Mouse (Mus musculus): ENCODE results near the gene Tmem104. TPM values are rescaled to one million over a fixed set of nuclear protein-coding genes. Genes with fewer than 3 reads are reported as not detected.
A peak's percentile ranks its signal among the peaks of the same experiment; 100 is the strongest.

Tmem104 gene
- polyA plus RNA-seq, 1 experiment from 2014 or later, result 7.7 TPM

DNA sequence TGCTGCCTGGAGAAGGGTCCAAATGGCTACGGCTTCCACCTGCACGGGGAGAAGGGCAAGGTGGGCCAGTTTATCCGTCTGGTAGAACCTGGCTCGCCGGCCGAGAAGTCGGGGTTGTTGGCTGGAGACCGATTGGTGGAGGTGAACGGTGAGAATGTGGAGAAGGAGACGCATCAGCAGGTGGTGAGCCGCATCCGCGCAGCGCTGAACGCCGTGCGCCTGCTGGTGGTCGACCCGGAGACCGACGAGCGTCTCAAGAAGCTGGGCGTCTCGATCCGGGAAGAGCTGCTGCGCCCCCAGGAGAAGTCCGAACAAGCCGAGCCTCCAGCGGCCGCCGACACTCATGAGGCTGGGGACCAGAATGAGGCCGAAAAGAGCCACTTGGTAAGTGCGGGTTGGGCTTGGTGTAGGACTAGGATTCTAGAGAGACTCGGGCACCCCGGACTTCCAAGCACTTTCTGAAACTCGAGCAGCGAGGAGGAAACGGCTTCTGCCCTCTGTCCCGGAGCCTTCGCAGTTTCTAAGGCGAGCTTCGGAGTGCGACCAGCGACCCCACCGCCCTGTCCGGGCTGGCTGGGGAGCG, 23.6 kb upstream of the Tmem104 start:
- ATAC-seq (ENCODE audit: insufficient number of reproducible peaks, low FRiP score, low TSS enrichment, low read depth) (no peak), DNase-seq (ENCODE audit: low spot score) (peak; percentile 66)
- Histone ChIP-seq H3K27ac (replicated peaks; ENCODE audit: low read depth, low read length) (no peak overlapping the region), H3K27me3 (ENCODE audit: control insufficient read depth, insufficient read depth, low read length) (peaks cover 18% of the 10 kb centered on the region), H3K4me3 (ENCODE audit: low read depth, low read length) (peak overlapping the region; percentile 47), H3K4me1 (ENCODE audit: control insufficient read depth, insufficient read depth, low read length) (peaks cover 13% of the 10 kb centered on the region), H3K9me3 (ENCODE audit: control insufficient read depth, low read length) (no peaks in the 10 kb centered on the region), H3K36me3 (ENCODE audit: control insufficient read depth, insufficient read depth, low read length) (no peaks in the 10 kb centered on the region), H3K9ac (ENCODE audit: low read length) (0 out of 2 replicates have a peak overlapping the region, but pooled peaks have one; percentile 8), H3K4me2 (ENCODE audit: low read depth, severe bottlenecking) (peak overlapping the region; percentile 74)
- 0% methylated on average over 47 of the region's 47 CpGs for WGBS

DNA sequence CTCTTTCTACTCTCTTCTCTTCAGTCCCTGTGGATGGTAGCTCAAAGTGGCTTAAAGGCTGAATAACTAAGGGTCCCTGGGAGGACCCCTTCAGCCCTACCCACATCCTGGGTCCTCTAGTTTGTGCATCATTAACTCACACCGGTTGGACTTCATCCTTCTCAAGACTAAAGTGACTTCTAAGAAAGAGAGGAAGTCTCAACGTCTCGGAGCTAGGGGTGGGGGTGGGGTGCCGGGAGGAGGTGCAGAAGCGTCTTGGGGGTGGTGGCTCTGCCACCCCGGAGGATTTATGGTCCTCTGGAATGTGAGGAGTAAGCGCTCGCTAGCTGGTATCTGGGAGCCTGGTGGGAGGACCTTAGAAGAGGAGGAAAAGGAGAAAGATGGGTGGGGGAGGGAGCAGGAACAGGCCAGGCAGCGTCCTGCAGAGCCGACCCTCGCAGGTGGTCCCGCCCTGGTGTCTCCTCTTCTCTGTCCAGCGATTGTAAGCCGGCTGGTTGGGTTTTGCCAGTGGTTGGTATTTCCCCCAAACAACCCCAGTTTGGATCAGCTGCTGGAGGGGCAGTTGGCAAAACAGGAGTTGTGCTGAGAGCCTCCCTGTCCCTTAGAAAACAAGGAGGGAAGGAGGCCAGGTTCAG, 22.8 kb upstream of the Tmem104 start:
- H3K27ac ChIP-seq (replicated peaks; ENCODE audit: low read depth, low read length), result no peak overlapping the region
- WGBS, result 0% methylated on average over 14 of the region's 14 CpGs
- H3K27me3 ChIP-seq (ENCODE audit: control insufficient read depth, insufficient read depth, low read length), result peaks cover 18% of the 10 kb centered on the region
- no peak for DNase-seq (ENCODE audit: low spot score)
- H3K4me2 ChIP-seq (ENCODE audit: low read depth, severe bottlenecking), result peak overlapping the region; percentile 74
- ATAC-seq (ENCODE audit: insufficient number of reproducible peaks, low FRiP score, low TSS enrichment, low read depth), result no peak
- H3K9ac ChIP-seq (ENCODE audit: low read length), result no peak overlapping the region
- peaks cover 13% of the 10 kb centered on the region for H3K4me1 ChIP-seq (ENCODE audit: control insufficient read depth, insufficient read depth, low read length)
- no peaks in the 10 kb centered on the region for H3K9me3 ChIP-seq (ENCODE audit: control insufficient read depth, low read length)
- peak overlapping the region; percentile 47 for H3K4me3 ChIP-seq (ENCODE audit: low read depth, low read length)
- H3K36me3 ChIP-seq (ENCODE audit: control insufficient read depth, insufficient read depth, low read length), result no peaks in the 10 kb centered on the region

DNA sequence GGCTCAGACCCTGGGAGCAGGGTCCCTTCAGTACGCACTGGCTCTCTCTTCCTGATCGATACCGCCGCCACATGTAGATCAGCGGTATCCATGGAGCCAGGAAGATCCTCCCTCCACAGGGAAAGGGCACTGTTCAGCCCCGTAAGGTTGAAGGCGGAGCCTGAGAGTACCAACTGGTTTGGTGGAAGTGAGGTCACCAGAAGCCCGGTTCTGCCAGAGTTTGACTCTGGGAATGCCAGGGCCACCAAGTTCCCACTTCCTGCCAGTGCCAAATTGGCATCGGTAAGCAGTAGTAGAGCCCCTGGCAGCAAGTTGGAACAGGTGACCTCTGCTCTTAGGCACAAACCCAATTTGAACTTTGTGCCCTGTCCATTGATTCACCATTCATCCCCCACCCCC, 22.3 kb upstream of the Tmem104 start:
- ATAC-seq (ENCODE audit: insufficient number of reproducible peaks, low FRiP score, low TSS enrichment, low read depth), result no peak
- 0% methylated on average over 9 of the region's 9 CpGs for WGBS
- Histone ChIP-seq H3K4me3 (ENCODE audit: low read depth, low read length) (peak overlapping the region; percentile 47), H3K4me2 (ENCODE audit: low read depth, severe bottlenecking) (peak overlapping the region; percentile 74), H3K27me3 (ENCODE audit: control insufficient read depth, insufficient read depth, low read length) (peaks cover 18% of the 10 kb centered on the region), H3K4me1 (ENCODE audit: control insufficient read depth, insufficient read depth, low read length) (peaks cover 13% of the 10 kb centered on the region), H3K36me3 (ENCODE audit: control insufficient read depth, insufficient read depth, low read length) (no peaks in the 10 kb centered on the region), H3K9me3 (ENCODE audit: control insufficient read depth, low read length) (no peaks in the 10 kb centered on the region), H3K27ac (replicated peaks; ENCODE audit: low read depth, low read length) (no peak overlapping the region), H3K9ac (ENCODE audit: low read length) (no peak overlapping the region)
- DNase-seq (ENCODE audit: low spot score), result no peak

DNA sequence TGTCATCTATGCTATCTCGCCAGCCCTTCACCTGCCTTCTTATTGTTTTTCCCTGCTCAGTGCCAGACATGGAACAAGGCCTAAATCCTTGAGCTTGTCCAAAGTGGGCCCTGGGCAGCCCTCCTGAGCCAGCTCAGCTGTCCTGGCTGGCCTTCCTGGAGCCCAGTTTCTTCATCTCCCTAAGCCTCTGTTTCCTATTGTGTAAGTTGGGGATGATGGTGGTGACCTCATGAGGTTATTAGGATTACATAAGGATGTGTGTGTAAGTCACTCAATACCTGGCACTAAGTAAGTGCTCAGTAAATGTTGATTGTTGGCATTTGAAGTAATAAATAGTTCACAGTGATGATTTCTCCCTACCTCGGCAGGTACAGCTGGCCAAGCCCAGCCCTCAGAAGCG, 20.5 kb upstream of the Tmem104 start:
- Histone ChIP-seq H3K27ac (replicated peaks; ENCODE audit: low read depth, low read length) (no peak overlapping the region), H3K4me1 (ENCODE audit: control insufficient read depth, insufficient read depth, low read length) (peaks cover 23% of the 10 kb centered on the region), H3K27me3 (ENCODE audit: control insufficient read depth, insufficient read depth, low read length) (peaks cover 16% of the 10 kb centered on the region), H3K4me3 (ENCODE audit: low read depth, low read length) (no peak overlapping the region), H3K36me3 (ENCODE audit: control insufficient read depth, insufficient read depth, low read length) (no peaks in the 10 kb centered on the region), H3K9me3 (ENCODE audit: control insufficient read depth, low read length) (no peaks in the 10 kb centered on the region), H3K4me2 (ENCODE audit: low read depth, severe bottlenecking) (no peak overlapping the region), H3K9ac (ENCODE audit: low read length) (no peak overlapping the region)
- 70% methylated on average over 3 of the region's 3 CpGs for WGBS
- DNase-seq (ENCODE audit: low spot score) (no peak), ATAC-seq (ENCODE audit: insufficient number of reproducible peaks, low FRiP score, low TSS enrichment, low read depth) (no peak)

DNA sequence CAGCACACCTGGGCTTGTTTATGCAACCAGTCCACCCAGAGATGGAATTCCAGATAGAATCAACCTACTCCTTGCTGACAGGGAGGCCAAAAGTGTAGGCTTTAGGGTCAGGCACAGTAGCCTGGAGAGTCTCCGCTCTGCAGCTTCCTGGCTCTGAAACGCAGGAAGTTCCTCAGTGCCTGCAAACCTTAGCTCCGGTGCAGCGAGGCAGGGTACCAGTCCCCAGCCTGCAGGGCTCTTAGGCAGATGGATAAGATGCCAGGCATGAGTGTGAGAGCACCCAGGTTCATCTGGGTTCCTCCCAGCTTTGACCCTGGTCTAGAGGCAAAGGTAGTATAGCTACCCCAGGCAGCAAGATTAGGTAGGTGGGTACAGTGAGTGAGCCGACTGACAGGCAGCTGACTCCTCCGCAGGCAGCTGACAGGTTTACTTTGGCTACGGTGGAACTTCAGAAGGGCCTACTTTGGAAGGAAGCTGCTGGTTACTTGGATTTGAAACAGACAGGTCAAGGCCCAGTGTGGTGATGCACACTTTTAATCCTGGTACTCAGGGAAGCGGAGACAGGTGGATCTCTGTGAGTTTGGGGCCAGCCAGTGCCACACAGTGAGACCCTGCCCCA, 19.5 kb upstream of the Tmem104 start:
- Histone ChIP-seq H3K4me1 (ENCODE audit: control insufficient read depth, insufficient read depth, low read length) (peaks cover 29% of the 10 kb centered on the region), H3K9ac (ENCODE audit: low read length) (no peak overlapping the region), H3K27me3 (ENCODE audit: control insufficient read depth, insufficient read depth, low read length) (peaks cover 16% of the 10 kb centered on the region)

DNA sequence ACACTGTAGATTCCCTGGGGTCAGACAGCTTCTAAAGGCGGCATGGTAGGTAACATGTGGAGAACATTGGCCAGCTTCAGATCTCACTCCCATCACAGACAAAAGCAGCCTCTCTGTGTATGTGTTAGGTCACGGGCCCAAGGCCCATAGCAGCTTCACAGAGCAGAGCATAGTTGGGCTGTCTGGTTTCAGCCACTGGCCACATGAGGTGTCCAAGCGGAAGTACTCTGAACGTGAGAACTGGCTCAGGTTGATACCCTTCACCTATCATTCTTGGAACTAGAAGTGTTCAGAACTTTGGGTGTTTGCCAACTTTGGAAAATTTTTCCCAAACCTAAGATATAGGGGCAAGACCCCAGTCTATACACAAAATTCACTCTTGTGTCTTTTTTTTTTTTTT, 17.9 kb upstream of the Tmem104 start:
- no peak for ATAC-seq (ENCODE audit: insufficient number of reproducible peaks, low FRiP score, low TSS enrichment, low read depth)
- Histone ChIP-seq H3K4me2 (ENCODE audit: low read depth, severe bottlenecking) (no peak overlapping the region), H3K9ac (ENCODE audit: low read length) (no peak overlapping the region), H3K27me3 (ENCODE audit: control insufficient read depth, insufficient read depth, low read length) (peaks cover 18% of the 10 kb centered on the region), H3K4me3 (ENCODE audit: low read depth, low read length) (no peak overlapping the region), H3K9me3 (ENCODE audit: control insufficient read depth, low read length) (no peaks in the 10 kb centered on the region), H3K4me1 (ENCODE audit: control insufficient read depth, insufficient read depth, low read length) (peaks cover 36% of the 10 kb centered on the region), H3K27ac (replicated peaks; ENCODE audit: low read depth, low read length) (no peak overlapping the region), H3K36me3 (ENCODE audit: control insufficient read depth, insufficient read depth, low read length) (no peaks in the 10 kb centered on the region)
- 90% methylated on average over 4 of the region's 4 CpGs for WGBS
- DNase-seq (ENCODE audit: low spot score), result no peak

More for the DNA sequence above, 19.5 kb upstream of the Tmem104 start:
- Histone ChIP-seq H3K4me3 (ENCODE audit: low read depth, low read length) (no peak overlapping the region), H3K36me3 (ENCODE audit: control insufficient read depth, insufficient read depth, low read length) (no peaks in the 10 kb centered on the region), H3K4me2 (ENCODE audit: low read depth, severe bottlenecking) (no peak overlapping the region), H3K9me3 (ENCODE audit: control insufficient read depth, low read length) (no peaks in the 10 kb centered on the region), H3K27ac (replicated peaks; ENCODE audit: low read depth, low read length) (no peak overlapping the region)
- WGBS, result 85% methylated on average over 8 of the region's 8 CpGs
- ATAC-seq (ENCODE audit: insufficient number of reproducible peaks, low FRiP score, low TSS enrichment, low read depth) (no peak), DNase-seq (ENCODE audit: low spot score) (no peak)

DNA sequence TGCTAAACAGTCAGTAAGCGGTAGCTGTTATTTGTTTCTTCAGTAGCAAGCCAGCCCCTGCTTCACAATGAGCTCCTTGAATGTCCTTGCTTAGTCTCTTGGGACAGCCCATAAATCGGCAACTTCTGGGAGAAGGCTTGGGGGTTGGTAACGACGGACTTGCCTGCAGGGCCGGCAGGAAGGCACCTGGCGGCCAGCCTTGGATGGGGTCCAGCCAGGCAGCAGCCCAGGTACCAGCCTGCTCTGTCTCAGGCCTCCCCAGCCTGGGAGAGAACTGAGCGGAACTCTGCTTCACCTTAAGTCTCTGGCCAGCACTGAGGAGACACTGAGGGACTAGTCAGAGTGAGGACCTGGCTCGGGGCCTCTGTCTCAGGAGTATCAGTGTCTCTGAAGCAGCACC, 16.2 kb upstream of the Tmem104 start:
- Histone ChIP-seq H3K4me3 (ENCODE audit: low read depth, low read length) (no peak overlapping the region), H3K27me3 (ENCODE audit: control insufficient read depth, insufficient read depth, low read length) (0 out of 2 replicates have a peak, but pooled peaks cover 2% of the 10 kb centered on the region), H3K4me2 (ENCODE audit: low read depth, severe bottlenecking) (no peak overlapping the region), H3K36me3 (ENCODE audit: control insufficient read depth, insufficient read depth, low read length) (no peaks in the 10 kb centered on the region), H3K9ac (ENCODE audit: low read length) (no peak overlapping the region), H3K4me1 (ENCODE audit: control insufficient read depth, insufficient read depth, low read length) (peaks cover 34% of the 10 kb centered on the region), H3K9me3 (ENCODE audit: control insufficient read depth, low read length) (no peaks in the 10 kb centered on the region), H3K27ac (replicated peaks; ENCODE audit: low read depth, low read length) (no peak overlapping the region)
- 28% methylated on average over 8 of the region's 8 CpGs for WGBS
- ATAC-seq (ENCODE audit: insufficient number of reproducible peaks, low FRiP score, low TSS enrichment, low read depth), result no peak
- no peak for DNase-seq (ENCODE audit: low spot score)

DNA sequence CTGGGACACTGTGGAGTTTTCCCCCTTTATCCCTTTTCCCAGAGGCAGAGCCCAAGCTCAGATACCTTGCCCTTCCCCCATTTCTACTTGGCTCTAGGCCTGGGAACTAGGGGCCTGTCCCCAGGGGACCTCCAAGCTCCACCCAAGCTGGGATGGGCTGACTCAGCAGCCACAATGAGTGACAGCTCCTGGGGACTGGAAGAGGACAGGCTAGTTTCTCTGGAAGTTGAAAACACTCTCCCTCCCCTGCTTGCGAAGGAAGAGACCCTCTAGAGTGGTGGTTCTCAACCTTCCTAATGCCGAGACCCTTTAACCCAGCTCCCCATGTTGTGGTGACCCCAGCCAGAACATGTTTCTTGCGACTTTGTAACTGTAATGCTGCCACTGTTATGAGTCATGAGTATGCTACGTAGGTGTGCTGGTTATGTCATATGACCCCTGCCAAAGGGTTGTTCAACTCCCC, 14.4 kb upstream of the Tmem104 start:
- no peak overlapping the region for H3K27ac ChIP-seq (replicated peaks; ENCODE audit: low read depth, low read length)

More for the DNA sequence above, 14.4 kb upstream of the Tmem104 start:
- 0 out of 2 replicates have a peak, but pooled peaks cover 2% of the 10 kb centered on the region for H3K27me3 ChIP-seq (ENCODE audit: control insufficient read depth, insufficient read depth, low read length)
- H3K4me1 ChIP-seq (ENCODE audit: control insufficient read depth, insufficient read depth, low read length), result peaks cover 42% of the 10 kb centered on the region
- no peak overlapping the region for H3K4me2 ChIP-seq (ENCODE audit: low read depth, severe bottlenecking)
- WGBS, result 30% methylated on average over 4 of the region's 4 CpGs
- no peak for DNase-seq (ENCODE audit: low spot score)
- H3K4me3 ChIP-seq (ENCODE audit: low read depth, low read length), result no peak overlapping the region
- no peaks in the 10 kb centered on the region for H3K9me3 ChIP-seq (ENCODE audit: control insufficient read depth, low read length)
- no peak overlapping the region for H3K9ac ChIP-seq (ENCODE audit: low read length)
- 0 out of 2 replicates have a peak, but pooled peaks have one; percentile 15 for ATAC-seq (ENCODE audit: insufficient number of reproducible peaks, low FRiP score, low TSS enrichment, low read depth)
- H3K36me3 ChIP-seq (ENCODE audit: control insufficient read depth, insufficient read depth, low read length), result no peaks in the 10 kb centered on the region

Data from limb, embryonic 11.5 days (tissue).